Mouse (Mus musculus) liver, postnatal 0 days (tissue): ENCODE data around the gene Rdh16f2. TPM values are rescaled to one million over a fixed set of nuclear protein-coding genes. Genes with fewer than 3 reads are reported as not detected.
"Not testable (repeated sequence)": the region's sequence is repeated elsewhere in the genome, so short reads cannot be mapped to it uniquely, and the experiment has no call there.

ENCODE experiments used
- ATAC-seq: fragments of 200-750 bp; cut with Nextera tagmentation; 2 replicates; pipeline ENCODE4 v1.8.0; 2017; ENCODE audit warnings: mild to moderate bottlenecking, moderate library complexity
- DNase-seq: peaks from one replicate; pipeline ENCODE4 v3.0.0-alpha.2; 2016
- H3K27ac ChIP-seq: fragments of 300-500 bp; sonication (generic); 2 replicates; pipeline ENCODE4 v1.5.1; 2014; ENCODE audit warnings: antibody characterized with exemption, moderate library complexity, mild to moderate bottlenecking, low read depth
- H3K27me3 ChIP-seq: fragments of 300-500 bp; sonication (generic); 2 replicates; pipeline ENCODE4 v1.6.1; 2014; ENCODE audit warnings: low read length, control low read depth, mixed read lengths; ENCODE audit not compliant: insufficient read depth
- H3K36me3 ChIP-seq: fragments of 300-500 bp; sonication (generic); replicated peaks from 2 replicates; pipeline ENCODE4 v1.6.1; 2014; ENCODE audit warnings: mild to moderate bottlenecking, control low read depth, low read length, moderate library complexity, mixed read lengths; ENCODE audit not compliant: insufficient read depth
- H3K4me1 ChIP-seq: fragments of 300-500 bp; sonication (generic); 2 replicates; pipeline ENCODE4 v1.6.1; 2014; ENCODE audit warnings: antibody characterized with exemption, mild to moderate bottlenecking, control low read depth; ENCODE audit not compliant: insufficient read depth
- H3K4me2 ChIP-seq: fragments of 300-500 bp; sonication (generic); 2 replicates; pipeline ENCODE4 v1.6.1; 2014; ENCODE audit warnings: low read depth, mild to moderate bottlenecking, low read length, moderate library complexity, mixed read lengths
- H3K4me3 ChIP-seq: fragments of 300-500 bp; sonication (generic); 2 replicates; pipeline ENCODE4 v1.5.1; 2014; ENCODE audit warnings: low read depth, low read length
- H3K9ac ChIP-seq: fragments of 300-500 bp; sonication (generic); replicated peaks from 2 replicates; pipeline ENCODE4 v1.6.1; 2014; ENCODE audit warnings: mild to moderate bottlenecking, moderate library complexity
- H3K9me3 ChIP-seq: fragments of 300-500 bp; sonication (generic); 2 replicates; pipeline ENCODE4 v1.6.1; 2016; ENCODE audit warnings: mild to moderate bottlenecking, control low read depth, low read length, mixed read lengths
- CTCF ChIP-seq: sonication (generic); IDR thresholded peaks from 2 replicates; pipeline ENCODE4 v1.5.1; 2016; ENCODE audit warnings: antibody characterized with exemption, low read depth
- EP300 ChIP-seq: IDR thresholded peaks from 2 replicates; pipeline ENCODE4 v1.6.1; 2016; ENCODE audit warnings: antibody characterized with exemption, low read depth, mild to moderate bottlenecking
- WGBS: fragments of 180-500 bp; shearing (Covaris S2); extraction: QIAGEN DNeasy Blood & Tissue Kit; methylation state at CpG from one replicate; pipeline ENCODE4 v1.1.7; 2014; ENCODE audit not compliant: insufficient replicate concordance; 5-methylcytosine and 5-hydroxymethylcytosine counted together
- polyA plus RNA-seq: library from polyadenylated mRNA; unstranded; fragments of >200 nt; fragmentation: Nextera tagmentation; extraction: Ambion mirVana; gene quantifications from 2 replicates; pipeline ENCODE4 v1.2.1, GENCODE M21; 2015

Rdh16f2 gene
- polyA plus RNA-seq, 1 experiment from 2014 or later, result 4.6 TPM

DNA sequence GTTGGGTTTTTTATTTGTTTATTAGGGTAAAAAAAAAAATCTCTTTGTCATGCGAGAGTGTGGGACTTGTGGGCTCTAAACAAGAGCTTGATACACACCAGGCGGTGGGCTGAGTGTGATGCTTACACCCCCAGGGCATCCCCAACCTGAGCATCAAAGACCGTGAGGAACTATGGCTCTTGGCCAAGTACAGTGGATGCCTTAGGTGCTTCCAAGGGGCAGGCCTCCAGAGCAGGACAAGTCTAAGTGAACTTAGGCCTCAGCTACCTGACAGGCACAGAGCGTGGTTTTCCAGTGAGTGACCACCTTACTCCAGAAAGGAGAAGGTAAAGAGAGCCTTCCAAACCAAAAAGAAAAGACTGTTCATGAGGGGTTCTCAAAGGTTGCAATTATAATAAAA lies 20.7 kb downstream of the Rdh16f2 start:
- no peak for DNase-seq
- H3K9ac ChIP-seq, result peak overlapping the region; percentile 58
- WGBS, result 67% methylated on average over 4 of the region's 4 CpGs
- H3K27ac ChIP-seq, result peak overlapping the region; percentile 91
- no peaks in the 10 kb centered on the region for H3K36me3 ChIP-seq
- no peaks in the 10 kb centered on the region for H3K9me3 ChIP-seq
- H3K4me1 ChIP-seq, result peaks cover 9% of the 10 kb centered on the region
- H3K4me2 ChIP-seq, result peak overlapping the region; percentile 59
- no peaks in the 10 kb centered on the region for H3K27me3 ChIP-seq
- H3K4me3 ChIP-seq, result peak overlapping the region; percentile 22; the same call in 1 of the 2 replicates
- TF ChIP-seq EP300 (no peak), CTCF (no peak)
- no peak for ATAC-seq

DNA sequence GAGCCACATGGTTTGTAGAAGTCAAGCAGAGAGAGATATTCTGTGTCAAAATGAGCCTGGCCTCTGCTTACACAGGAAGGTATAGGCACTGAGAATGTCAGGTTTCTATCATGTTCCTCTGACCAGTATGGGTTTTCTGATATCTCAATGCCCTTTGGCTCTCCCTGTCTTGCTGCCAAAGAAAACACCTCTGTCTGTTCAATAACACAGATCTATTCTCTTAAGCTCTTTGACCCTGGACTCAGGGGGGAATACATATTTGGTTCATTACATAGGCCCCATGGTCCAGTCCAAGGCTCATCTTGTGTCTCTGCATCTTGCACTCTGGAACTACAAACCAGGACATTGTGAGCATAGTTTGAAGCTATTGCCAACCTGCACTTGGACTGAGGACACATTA lies 22.3 kb downstream of the Rdh16f2 start, which contains the start of gene Rdh7:
Gene Rdh7 (minus strand): TSS at position 213 of the 400 bp plus-strand sequence.
- DNase-seq, result peak; percentile 44
- peak within 1 kb of the TSS; percentile 59 for H3K4me2 ChIP-seq
- peaks cover 8% of the 10 kb centered on the region for H3K4me1 ChIP-seq
- no peaks in the 10 kb centered on the region for H3K9me3 ChIP-seq
- peak within 1 kb of the TSS; percentile 91 for H3K27ac ChIP-seq
- TF ChIP-seq EP300, result peak; percentile 87
- TF ChIP-seq CTCF, result no peak
- ATAC-seq, result peak; percentile 88
- peak within 1 kb of the TSS; percentile 64 for H3K9ac ChIP-seq
- no peaks in the 10 kb centered on the region for H3K36me3 ChIP-seq
- no peaks in the 10 kb centered on the region for H3K27me3 ChIP-seq
- H3K4me3 ChIP-seq, result peak within 1 kb of the TSS; percentile 22; the same call in 1 of the 2 replicates

DNA sequence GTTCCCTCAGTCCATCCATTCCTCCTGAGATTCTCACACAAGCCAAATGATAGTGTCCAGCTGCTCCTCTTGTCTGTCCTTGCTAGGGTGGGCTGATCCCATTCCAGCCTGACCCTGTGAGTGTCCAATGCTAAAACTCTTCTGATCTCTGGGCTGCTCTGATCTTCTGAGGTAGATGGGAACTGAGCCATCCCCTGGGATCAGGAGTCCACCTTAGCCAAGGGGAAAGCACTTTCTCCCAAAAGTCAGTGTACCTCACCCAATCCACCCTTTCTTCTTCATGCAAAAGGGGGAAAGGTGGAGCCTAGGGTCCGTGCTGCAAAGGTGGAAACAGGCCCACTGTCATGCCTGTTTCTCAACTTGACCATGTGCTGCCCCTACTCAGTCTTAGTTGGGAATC lies 25.2 kb downstream of the Rdh16f2 start:
- TF ChIP-seq EP300, result no peak
- TF ChIP-seq CTCF, result no peak
- Histone ChIP-seq H3K27me3 (no peaks in the 10 kb centered on the region), H3K9ac (no peak overlapping the region), H3K27ac (no peak overlapping the region), H3K4me3 (no peak overlapping the region), H3K9me3 (no peaks in the 10 kb centered on the region), H3K4me1 (peaks cover 11% of the 10 kb centered on the region), H3K4me2 (no peak overlapping the region), H3K36me3 (no peaks in the 10 kb centered on the region)
- DNase-seq, result no peak
- 56% methylated on average over 1 of the region's 1 CpGs for WGBS
- no peak for ATAC-seq

DNA sequence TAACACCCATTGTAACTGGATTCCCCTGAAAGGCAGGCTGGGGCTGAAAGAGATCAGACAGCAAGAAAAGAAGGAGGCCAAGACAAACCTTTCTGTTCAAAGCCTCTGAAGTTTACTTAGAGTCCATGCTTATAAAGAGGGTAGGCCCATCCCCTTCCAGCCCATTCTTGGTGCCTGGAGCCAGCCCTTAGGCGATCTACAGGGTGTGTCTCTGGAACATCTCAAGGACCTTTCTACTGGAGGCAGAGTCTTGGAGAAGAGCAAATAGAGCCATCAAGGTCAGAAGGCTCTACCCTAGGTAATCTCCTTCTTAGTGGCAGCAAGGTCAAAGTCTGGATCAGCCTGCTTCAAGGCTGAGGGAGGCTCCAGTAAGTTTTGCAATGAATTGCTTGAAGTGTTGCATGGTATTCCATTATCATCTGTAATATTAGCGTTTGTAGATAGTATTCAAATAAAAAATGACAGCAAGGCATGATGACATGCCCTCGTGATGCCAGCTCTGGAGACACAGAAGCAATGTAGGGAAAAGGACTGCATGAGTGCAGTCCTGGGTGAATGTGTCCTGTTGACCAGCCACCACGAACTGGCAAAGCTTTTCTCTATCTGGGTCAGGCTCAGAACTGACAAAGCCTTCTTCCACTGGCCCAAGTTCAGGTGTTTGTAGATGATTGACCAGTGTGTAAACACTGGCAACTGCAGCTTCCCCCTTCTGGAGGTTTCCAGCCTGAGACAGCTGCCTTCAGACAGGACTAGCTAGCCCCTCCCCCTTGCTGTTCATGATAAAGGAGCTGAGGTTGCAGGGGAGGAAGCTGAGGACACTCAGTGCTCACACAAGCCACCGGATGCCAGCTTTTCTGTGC lies 27.1 kb downstream of the Rdh16f2 start:
- H3K4me1 ChIP-seq, result peaks cover 11% of the 10 kb centered on the region
- H3K36me3 ChIP-seq, H3K27me3 ChIP-seq, H3K9ac ChIP-seq, H3K9me3 ChIP-seq, H3K4me2 ChIP-seq, H3K4me3 ChIP-seq: not testable (repeated sequence)
- peak overlapping the region; percentile 70 for H3K27ac ChIP-seq
- DNase-seq (peak; percentile 60), ATAC-seq (peak; percentile 76)
- WGBS, result 36% methylated on average over 5 of the region's 5 CpGs

DNA sequence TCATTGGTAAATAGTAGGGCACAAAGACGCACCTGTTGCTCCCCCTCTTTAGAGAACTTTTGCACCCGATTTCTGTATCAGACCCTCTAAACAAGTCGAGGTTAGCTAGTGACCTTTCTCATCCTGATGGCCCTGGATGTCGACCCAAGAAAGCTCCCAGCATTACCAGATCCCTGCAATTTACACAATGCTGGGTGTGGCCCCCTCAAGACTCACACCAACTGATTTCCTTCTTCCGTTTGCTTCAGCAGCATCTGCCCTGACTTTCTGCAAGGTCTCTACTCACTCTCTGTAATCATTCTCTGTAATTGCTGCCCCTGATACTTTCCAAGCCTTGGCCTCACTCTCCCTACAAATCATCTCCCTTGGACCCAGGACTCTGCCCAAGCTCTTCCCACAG lies 30.4 kb downstream of the Rdh16f2 start:
- no peaks in the 10 kb centered on the region for H3K9me3 ChIP-seq
- H3K27me3 ChIP-seq, result no peaks in the 10 kb centered on the region
- no peaks in the 10 kb centered on the region for H3K36me3 ChIP-seq
- ATAC-seq (no peak), DNase-seq (no peak)
- TF ChIP-seq CTCF (no peak), EP300 (no peak)
- H3K4me1 ChIP-seq, result peaks cover 3% of the 10 kb centered on the region; the same call in 1 of the 2 replicates
- H3K4me3 ChIP-seq, result no peak overlapping the region
- H3K4me2 ChIP-seq, result no peak overlapping the region
- 48% methylated on average over 5 of the region's 5 CpGs for WGBS
- no peak overlapping the region for H3K27ac ChIP-seq
- H3K9ac ChIP-seq, result no peak overlapping the region

DNA sequence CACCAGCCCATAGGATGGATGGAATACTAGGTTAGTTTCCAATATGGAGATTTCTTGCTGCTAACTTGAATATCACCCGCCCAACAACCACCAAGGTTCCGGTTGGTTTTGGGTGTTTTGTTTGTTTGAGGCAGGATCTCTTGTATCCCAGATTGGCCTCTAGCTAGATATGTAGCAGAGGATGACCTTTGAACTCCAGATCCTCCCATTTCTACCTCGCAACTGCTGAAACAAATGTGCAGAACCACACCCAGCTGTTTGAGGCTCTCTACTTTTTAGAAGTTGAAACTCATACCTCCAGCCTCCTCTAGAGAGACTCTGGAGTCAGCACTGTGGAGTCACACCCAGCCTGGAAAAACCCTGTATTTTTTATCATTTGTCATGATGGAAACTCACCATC lies 31.2 kb downstream of the Rdh16f2 start:
- H3K4me2 ChIP-seq, result no peak overlapping the region
- no peaks in the 10 kb centered on the region for H3K36me3 ChIP-seq
- WGBS, result 61% methylated on average over 3 of the region's 3 CpGs
- TF ChIP-seq CTCF (no peak), EP300 (no peak)
- H3K27me3 ChIP-seq, result no peaks in the 10 kb centered on the region
- H3K9ac ChIP-seq, result no peak overlapping the region
- no peak for ATAC-seq
- no peak overlapping the region for H3K4me3 ChIP-seq
- no peaks in the 10 kb centered on the region for H3K9me3 ChIP-seq
- no peak overlapping the region for H3K27ac ChIP-seq
- no peak for DNase-seq
- peaks cover 3% of the 10 kb centered on the region; the same call in 1 of the 2 replicates for H3K4me1 ChIP-seq
